Mouse (Mus musculus) heart, embryonic 14.5 days (tissue): ENCODE measurements around the gene Txndc2. TPM values are rescaled to one million over a fixed set of nuclear protein-coding genes. Genes with fewer than 3 reads are reported as not detected.

Source experiments
- ATAC-seq: fragments of 200-750 bp; cut with Nextera tagmentation; 2 replicates; pipeline ENCODE4 v1.8.0; 2017; ENCODE audit warnings: low read depth, moderate TSS enrichment; ENCODE audit not compliant: insufficient number of reproducible peaks, insufficient read depth, low FRiP score
- H3K27ac ChIP-seq, 2 experiments: fragments of 200-500 bp in 1 of 2; fragments of 300-500 bp in 1 of 2; sonication (generic) in 1 of 2; replicated peaks in 1 of 2; 2 replicates each; pipeline ENCODE4 v1.5.1; 2012 to 2014; ENCODE audit warnings: low read depth in 2 of 2, low read length in 2 of 2, control low read depth in 1 of 2, mild to moderate bottlenecking in 1 of 2, mixed read lengths in 1 of 2; ENCODE audit not compliant: control insufficient read depth in 1 of 2, insufficient read depth in 1 of 2
- H3K27me3 ChIP-seq: fragments of 300-500 bp; sonication (generic); 2 replicates; pipeline ENCODE4 v1.6.1; 2014; ENCODE audit warnings: mild to moderate bottlenecking, low read length, control low read depth; ENCODE audit not compliant: control insufficient read depth, insufficient read depth
- H3K36me3 ChIP-seq: fragments of 300-500 bp; sonication (generic); 2 replicates; pipeline ENCODE4 v1.6.1; 2014; ENCODE audit warnings: mild to moderate bottlenecking, control low read depth, low read length, mixed read lengths; ENCODE audit not compliant: control insufficient read depth, insufficient read depth
- H3K4me1 ChIP-seq, 2 experiments: fragments of 200-500 bp in 1 of 2; fragments of 300-500 bp in 1 of 2; sonication (generic) in 1 of 2; 2 replicates each; pipeline ENCODE4 v1.6.1; 2012 to 2014; ENCODE audit warnings: low read length in 2 of 2, control low read depth in 1 of 2, mixed read lengths in 1 of 2; ENCODE audit not compliant: control insufficient read depth in 2 of 2, insufficient read depth in 2 of 2
- H3K4me2 ChIP-seq: fragments of 300-500 bp; sonication (generic); 2 replicates; pipeline ENCODE4 v1.6.1; 2014; ENCODE audit warnings: mild to moderate bottlenecking, low read length
- H3K4me3 ChIP-seq, 2 experiments: fragments of 200-500 bp in 1 of 2; fragments of 300-500 bp in 1 of 2; sonication (generic) in 1 of 2; 2 replicates each; pipeline ENCODE4 v1.5.1; 2012 to 2014; ENCODE audit warnings: low read length in 2 of 2, mild to moderate bottlenecking in 2 of 2, control low read depth in 1 of 2, low read depth in 1 of 2, moderate library complexity in 1 of 2; ENCODE audit not compliant: control insufficient read depth in 1 of 2, insufficient read depth in 1 of 2
- H3K9ac ChIP-seq: fragments of 300-500 bp; sonication (generic); 2 replicates; pipeline ENCODE4 v1.6.1; 2014; ENCODE audit warnings: mild to moderate bottlenecking, low read length
- H3K9me3 ChIP-seq: fragments of 300-500 bp; sonication (generic); 2 replicates; pipeline ENCODE4 v1.6.1; 2016; ENCODE audit warnings: low read length, control low read depth; ENCODE audit not compliant: control insufficient read depth
- WGBS: fragments of 180-500 bp; shearing (Covaris S2); extraction: QIAGEN DNeasy Blood & Tissue Kit; methylation state at CpG from one replicate; pipeline ENCODE4 v1.1.7; 2014; 5-methylcytosine and 5-hydroxymethylcytosine counted together
- polyA plus RNA-seq: library from polyadenylated mRNA; unstranded; fragments of >200 nt; fragmentation: Nextera tagmentation; extraction: Ambion mirVana; gene quantifications from 2 replicates; pipeline ENCODE4 v1.2.1, GENCODE M21; 2014

The Txndc2 gene
- polyA plus RNA-seq, 1 experiment from 2014 or later: not detected

DNA sequence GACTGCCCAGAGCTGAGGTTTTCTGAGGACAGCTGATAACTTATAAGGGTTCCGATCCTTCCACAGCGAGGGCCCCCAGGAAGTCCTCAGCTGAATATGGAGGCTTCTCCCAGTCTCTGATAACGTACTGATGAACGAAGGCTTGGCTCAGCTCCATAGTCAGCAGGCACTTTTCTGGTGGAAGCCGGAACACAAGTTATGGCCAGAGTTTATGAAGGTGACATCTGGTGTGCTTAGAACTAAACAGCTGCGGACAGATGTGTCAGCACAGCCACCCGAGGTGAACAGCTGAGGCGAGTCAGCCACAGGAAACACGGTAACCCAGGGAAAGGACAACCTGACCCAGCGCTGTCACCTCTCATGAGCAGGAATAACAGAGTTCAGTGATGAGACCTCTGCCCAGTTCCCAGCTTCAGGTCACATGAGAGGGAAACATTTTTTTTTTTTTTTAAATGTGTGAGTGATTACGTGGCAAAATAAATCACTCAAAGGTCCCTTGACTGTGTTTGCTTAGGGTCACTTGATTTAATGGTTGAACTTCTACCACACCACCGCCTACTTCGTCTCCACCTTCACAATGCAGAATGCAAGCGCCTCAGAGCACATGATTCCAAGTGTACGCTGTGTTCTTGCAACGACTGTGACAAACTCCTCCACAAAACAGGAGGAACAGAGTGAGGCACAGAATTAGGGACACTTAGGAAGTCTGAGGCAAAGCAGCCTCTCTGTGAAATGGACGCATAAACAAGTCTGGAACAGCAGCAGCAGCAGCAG, 24.6 kb upstream of the Txndc2 start:
- Histone ChIP-seq H3K4me2 (peak overlapping the region; percentile 18; the same call in 1 of the 2 replicates), H3K36me3 (no peaks in the 10 kb centered on the region), H3K4me1 (peaks cover 4 to 10% of the 10 kb centered on the region in 2 experiments; a peak in 2 of 4 replicates), H3K27ac (no peak overlapping the region), H3K27me3 (no peaks in the 10 kb centered on the region), H3K4me3 (no peak overlapping the region), H3K9me3 (no peaks in the 10 kb centered on the region), H3K9ac (no peak overlapping the region)
- ATAC-seq: no peak; the same call in 1 of the 2 replicates
- WGBS: 56% methylated on average over 17 of the region's 17 CpGs

GRCm38 (mm10) chr17:65665786-65666387, 23.9 kb upstream of the Txndc2 start:
- no peak overlapping the region for H3K27ac ChIP-seq
- H3K9me3 ChIP-seq: no peaks in the 10 kb centered on the region

DNA sequence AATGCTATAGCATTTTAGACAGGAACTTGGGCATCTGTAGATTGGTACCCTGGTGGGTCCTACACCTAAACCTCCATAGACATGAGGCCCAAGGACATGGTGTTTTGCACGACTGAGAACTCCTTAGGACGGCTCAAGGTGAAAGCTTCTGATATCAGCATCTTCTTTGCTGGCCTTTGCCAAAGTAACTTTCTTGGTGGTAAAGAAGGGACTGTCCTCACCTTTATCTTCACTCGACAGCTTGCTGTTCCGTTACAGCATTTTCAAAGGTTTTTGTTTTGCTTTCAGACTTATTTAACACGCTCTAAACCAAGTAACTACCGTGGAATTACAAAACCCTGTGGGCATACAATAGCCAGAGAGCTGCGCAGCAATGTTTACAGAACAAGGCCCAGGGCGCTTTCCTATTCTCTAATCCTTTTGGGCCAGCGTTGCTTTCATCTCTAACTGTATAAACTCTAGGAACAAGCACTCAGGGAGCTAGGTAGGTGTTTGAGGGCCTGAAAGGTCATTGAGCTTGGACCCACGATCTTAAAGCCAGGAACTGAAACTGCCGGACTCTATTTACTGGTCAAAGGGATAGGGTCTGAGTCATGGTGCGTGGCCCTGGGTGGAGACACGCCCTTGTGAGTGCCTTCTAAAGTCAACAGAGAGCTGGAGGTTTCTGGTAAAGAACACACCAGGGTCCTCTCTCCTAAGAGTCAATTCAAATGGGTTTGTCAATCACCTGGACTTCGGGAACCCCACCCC, 21.5 kb upstream of the Txndc2 start:
- H3K4me1 ChIP-seq: peaks cover 4 to 10% of the 10 kb centered on the region in 2 experiments; a peak in 2 of 4 replicates
- no peak overlapping the region for H3K4me2 ChIP-seq
- H3K4me3 ChIP-seq: no peak overlapping the region
- no peak overlapping the region for H3K27ac ChIP-seq
- no peaks in the 10 kb centered on the region for H3K9me3 ChIP-seq
- no peak overlapping the region for H3K9ac ChIP-seq
- H3K27me3 ChIP-seq: no peaks in the 10 kb centered on the region
- WGBS: 78% methylated on average over 14 of the region's 14 CpGs
- no peak for ATAC-seq
- H3K36me3 ChIP-seq: no peaks in the 10 kb centered on the region

More at GRCm38 (mm10) chr17:65665786-65666387, 23.9 kb upstream of the Txndc2 start:
- ATAC-seq: no peak
- Histone ChIP-seq H3K9ac (no peak overlapping the region), H3K4me2 (peak overlapping the region; percentile 18; the same call in 1 of the 2 replicates), H3K36me3 (no peaks in the 10 kb centered on the region), H3K27me3 (no peaks in the 10 kb centered on the region), H3K4me1 (peaks cover 4 to 10% of the 10 kb centered on the region in 2 experiments; a peak in 2 of 4 replicates), H3K4me3 (no peak overlapping the region)
- WGBS: 83% methylated on average over 12 of the region's 12 CpGs

DNA sequence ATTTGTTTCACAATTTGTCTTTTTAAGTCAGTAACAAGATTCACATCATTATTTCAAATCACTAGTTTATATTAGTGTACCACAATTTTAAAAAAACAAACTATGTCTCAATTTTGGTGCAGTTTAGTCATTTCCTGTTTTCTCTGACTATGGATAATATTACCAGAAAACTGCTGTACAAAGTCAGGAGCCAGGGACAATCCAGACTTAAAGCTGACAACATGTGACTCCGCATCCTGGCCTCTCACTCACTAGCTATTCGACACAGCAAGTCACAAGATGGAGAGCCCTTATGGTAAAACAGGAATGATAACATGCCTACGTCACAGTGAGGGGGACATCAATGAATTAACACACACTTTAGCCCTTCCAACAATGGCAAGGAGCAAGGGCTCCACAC, 20.7 kb upstream of the Txndc2 start:
- Histone ChIP-seq H3K36me3 (no peaks in the 10 kb centered on the region), H3K4me3 (no peak overlapping the region), H3K4me1 (peaks cover 4 to 10% of the 10 kb centered on the region in 2 experiments; a peak in 2 of 4 replicates), H3K27ac (no peak overlapping the region), H3K9ac (no peak overlapping the region), H3K4me2 (no peak overlapping the region), H3K27me3 (no peaks in the 10 kb centered on the region), H3K9me3 (no peaks in the 10 kb centered on the region)
- ATAC-seq: no peak
- WGBS: 65% methylated on average over 3 of the region's 3 CpGs

GRCm38 (mm10) chr17:65658416-65658815, 16.4 kb upstream of the Txndc2 start:
- no peaks in the 10 kb centered on the region for H3K36me3 ChIP-seq
- H3K27ac ChIP-seq: no peak overlapping the region
- no peak for ATAC-seq
- no peak overlapping the region for H3K4me3 ChIP-seq
- WGBS: 52% methylated on average over 2 of the region's 2 CpGs
- H3K4me2 ChIP-seq: no peak overlapping the region
- no peak overlapping the region for H3K9ac ChIP-seq
- H3K9me3 ChIP-seq: no peaks in the 10 kb centered on the region
- H3K27me3 ChIP-seq: no peaks in the 10 kb centered on the region
- H3K4me1 ChIP-seq: peaks cover 3 to 4% of the 10 kb centered on the region in 2 experiments; a peak in 3 of 4 replicates

- H3K27ac ChIP-seq: no peak overlapping the region
- WGBS: 87% methylated on average over 9 of the region's 9 CpGs
- H3K4me2 ChIP-seq: no peak overlapping the region
- no peak overlapping the region for H3K4me3 ChIP-seq
- H3K36me3 ChIP-seq: no peaks in the 10 kb centered on the region
- no peaks in the 10 kb centered on the region for H3K27me3 ChIP-seq
- no peak overlapping the region for H3K9ac ChIP-seq
- no peaks in the 10 kb centered on the region for H3K9me3 ChIP-seq
- ATAC-seq: no peak
- H3K4me1 ChIP-seq: peaks cover 3 to 4% of the 10 kb centered on the region in 2 experiments; a peak in 3 of 4 replicates
These were observed 16.0 kb upstream of the Txndc2 start for GRCm38 (mm10) chr17:65657958-65658357.

- Histone ChIP-seq H3K9ac (no peak overlapping the region), H3K4me3 (no peak overlapping the region), H3K27ac (no peak overlapping the region), H3K27me3 (no peaks in the 10 kb centered on the region), H3K9me3 (no peaks in the 10 kb centered on the region), H3K4me1 (peaks cover 3 to 4% of the 10 kb centered on the region in 2 experiments; a peak in 3 of 4 replicates), H3K4me2 (no peak overlapping the region), H3K36me3 (no peaks in the 10 kb centered on the region)
- no peak for ATAC-seq
- WGBS: 84% methylated on average over 6 of the region's 6 CpGs
These were observed 14.8 kb upstream of the Txndc2 start for GRCm38 (mm10) chr17:65656731-65657130.
